Mouse (Mus musculus) large intestine, adult 2 months (tissue): ENCODE results near the gene Limk2. TPM values are rescaled to one million over a fixed set of nuclear protein-coding genes. Genes with fewer than 3 reads are reported as not detected.

Experiments
- DNase-seq: peaks from one replicate; pipeline ENCODE4 v3.0.0-alpha.2; 2012; ENCODE audit warnings: low read depth, low spot score
- WGBS: fragments of 180-500 bp; shearing (Covaris S2); methylation state at CpG from one replicate; pipeline ENCODE4 v1.1.7; 2018; 5-methylcytosine and 5-hydroxymethylcytosine counted together
- polyA plus RNA-seq: library from polyadenylated mRNA; depleted of rRNA; stranded (reverse); fragments of >200 nt; gene quantifications from 2 replicates; pipeline ENCODE4 v1.2.3, GENCODE M21; 2012; rRNA removed

Gene Limk2
- 88.4 and 96.3 TPM in 2 replicates for polyA plus RNA-seq

- DNase-seq = no peak
- WGBS = 2% methylated on average over 45 of the region's 45 CpGs
These were observed at the start of gene Limk2 for GRCm38 (mm10) chr11:3408997-3409732. Gene Limk2 (minus strand): TSS chr11:3409189.

- WGBS = 38% methylated on average over 13 of the region's 13 CpGs
- DNase-seq = no peak
These were observed 49.6 kb upstream of the Limk2 start for GRCm38 (mm10) chr11:3458428-3459104.

DNA sequence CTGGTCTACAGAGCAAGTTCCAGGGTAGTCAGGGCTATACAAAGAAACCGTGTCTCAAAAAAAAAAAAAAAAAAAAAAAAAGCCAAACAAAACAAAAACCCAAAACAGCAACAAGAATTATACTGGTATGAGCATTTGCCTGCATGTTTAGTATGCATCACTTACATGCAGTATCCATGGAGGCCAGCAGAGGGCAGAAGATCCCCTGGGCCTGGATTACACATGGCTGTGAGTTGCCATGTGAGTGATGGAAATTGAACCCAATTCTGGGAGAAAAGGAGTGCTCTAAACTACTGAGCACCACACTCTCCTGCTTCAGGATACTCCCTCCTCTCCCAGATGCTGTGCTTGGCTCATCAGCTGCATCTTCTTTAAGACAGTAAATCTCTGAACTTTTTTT is 47.4 kb upstream of the Limk2 start:
- 6% methylated on average over 1 of the region's 1 CpGs for WGBS

DNA sequence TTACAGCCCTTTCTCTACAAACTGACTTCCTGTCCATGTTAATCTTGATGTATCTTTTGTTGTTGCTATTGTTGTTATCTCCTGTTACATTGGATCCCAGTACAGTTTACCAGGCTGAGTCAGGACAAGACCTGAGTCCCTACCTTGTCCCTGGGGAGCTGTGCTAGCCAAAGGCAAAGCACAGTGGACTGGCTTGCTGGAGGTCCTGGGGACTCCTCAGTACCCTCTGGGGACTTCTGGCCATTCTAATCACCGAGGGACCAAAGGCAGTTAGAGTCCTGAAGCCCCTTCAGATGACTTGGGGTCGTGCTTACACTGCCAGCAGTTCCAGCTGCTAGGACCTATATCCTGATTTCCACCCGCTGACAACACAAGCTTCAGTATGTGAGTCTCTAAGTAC is 45.5 kb upstream of the Limk2 start:
- DNase-seq = no peak
- 94% methylated on average over 3 of the region's 3 CpGs for WGBS

More for the DNA sequence above, 47.4 kb upstream of the Limk2 start:
- DNase-seq = no peak

DNA sequence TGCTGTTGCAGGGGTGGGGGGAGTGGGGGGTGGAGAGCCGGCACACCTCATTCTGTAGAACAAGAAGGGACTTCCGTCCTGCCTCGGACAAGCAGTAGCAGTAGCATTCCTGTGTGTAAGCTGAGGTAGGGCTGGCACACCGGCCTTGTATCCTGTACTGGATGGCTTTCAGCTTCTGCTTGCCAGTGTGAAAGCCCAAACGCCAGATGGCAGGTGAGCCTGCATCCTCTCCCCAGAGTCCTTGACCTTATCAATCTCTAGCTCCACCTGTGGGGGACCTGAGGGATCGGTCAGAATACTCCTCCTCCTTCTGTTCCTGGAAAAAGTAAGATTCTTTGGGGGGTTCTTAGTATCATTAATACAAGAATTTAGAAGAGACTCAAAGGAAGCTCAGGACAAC is 44.5 kb upstream of the Limk2 start:
- 22% methylated on average over 6 of the region's 6 CpGs for WGBS
- no peak for DNase-seq

GRCm38 (mm10) chr11:3452769-3453168 is 43.8 kb upstream of the Limk2 start:
- WGBS = under 1% methylated on average over 9 of the region's 9 CpGs
- DNase-seq = no peak

GRCm38 (mm10) chr11:3452167-3452639 is 43.2 kb upstream of the Limk2 start, which contains the start of gene Rnf185:
Gene Rnf185 (minus strand): TSS chr11:3452363.
- under 1% methylated on average over 45 of the region's 45 CpGs for WGBS
- peak; percentile 92 for DNase-seq

- DNase-seq = no peak
- WGBS = under 1% methylated on average over 20 of the region's 20 CpGs
These were observed 42.7 kb upstream of the Limk2 start for GRCm38 (mm10) chr11:3451701-3452163.

GRCm38 (mm10) chr11:3444875-3445274 is 35.9 kb upstream of the Limk2 start:
- WGBS = 68% methylated on average over 8 of the region's 8 CpGs
- no peak for DNase-seq

DNA sequence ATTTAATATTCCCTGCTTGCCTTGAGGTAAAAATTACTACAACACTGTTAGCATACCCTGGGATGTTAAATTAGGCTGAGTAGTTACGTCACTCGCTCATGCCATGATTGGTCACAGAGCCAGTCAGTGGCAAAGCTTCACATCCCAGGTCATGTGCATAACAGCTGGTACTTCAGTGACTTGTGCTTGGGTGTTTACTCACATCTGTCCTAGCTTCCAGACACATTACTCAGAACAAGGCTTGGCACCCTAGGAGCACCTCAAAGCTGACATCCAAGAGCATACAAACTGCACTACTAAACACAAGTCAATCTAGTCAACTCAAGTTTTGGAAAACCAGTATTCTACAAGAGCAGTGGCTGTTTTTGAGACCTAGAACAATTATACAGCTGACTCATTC is 34.1 kb upstream of the Limk2 start:
- 91% methylated on average over 2 of the region's 2 CpGs for WGBS
- no peak for DNase-seq

- 74% methylated on average over 4 of the region's 4 CpGs for WGBS
- no peak for DNase-seq
These were observed 33.7 kb upstream of the Limk2 start for GRCm38 (mm10) chr11:3442677-3443076.

- no peak for DNase-seq
These were observed 32.9 kb upstream of the Limk2 start for GRCm38 (mm10) chr11:3441696-3442443.

GRCm38 (mm10) chr11:3437621-3438020 is 28.6 kb upstream of the Limk2 start:
- 100% methylated on average over 1 of the region's 1 CpGs for WGBS
- no peak for DNase-seq

GRCm38 (mm10) chr11:3433809-3434208 is 24.8 kb upstream of the Limk2 start:
- DNase-seq = no peak
- WGBS = 71% methylated on average over 4 of the region's 4 CpGs

GRCm38 (mm10) chr11:3431976-3432603 is 23.1 kb upstream of the Limk2 start:
- DNase-seq = no peak
- WGBS = 90% methylated on average over 6 of the region's 6 CpGs

- no peak for DNase-seq
- WGBS = 85% methylated on average over 3 of the region's 3 CpGs
These were observed 22.5 kb upstream of the Limk2 start for GRCm38 (mm10) chr11:3431515-3431914.

- no peak for DNase-seq
- WGBS = 87% methylated on average over 7 of the region's 7 CpGs
These were observed 19.6 kb upstream of the Limk2 start for GRCm38 (mm10) chr11:3428632-3429031.

DNA sequence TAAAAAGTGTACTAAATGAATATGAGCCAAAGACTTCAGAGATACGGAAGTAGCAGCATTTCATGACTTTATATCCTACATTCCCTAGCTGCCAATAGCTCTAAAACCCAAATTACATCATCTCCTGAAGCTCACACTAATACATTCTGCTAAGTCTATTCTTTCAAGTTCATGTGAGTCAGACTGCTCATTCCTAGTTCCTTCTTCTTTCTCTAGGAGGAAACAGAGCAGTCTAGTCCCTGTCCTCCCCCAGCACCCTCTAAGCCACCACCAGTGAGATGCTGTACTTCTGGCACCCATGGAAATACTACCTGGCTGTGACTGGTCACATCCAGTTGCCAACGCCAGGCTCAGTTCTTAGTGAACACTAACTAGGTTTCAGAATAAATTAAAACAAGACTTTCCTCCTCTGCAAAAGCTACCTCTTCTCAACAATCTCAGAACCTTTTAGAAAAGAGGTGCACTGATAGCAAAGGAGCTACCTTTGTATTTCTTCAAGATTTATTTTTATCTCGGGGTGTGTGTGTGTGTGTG is 18.8 kb upstream of the Limk2 start:
- no peak for DNase-seq
- 81% methylated on average over 3 of the region's 3 CpGs for WGBS

GRCm38 (mm10) chr11:3422242-3422641 is 13.3 kb upstream of the Limk2 start:
- 91% methylated on average over 4 of the region's 4 CpGs for WGBS
- DNase-seq = no peak

GRCm38 (mm10) chr11:3418741-3419140 is 9.8 kb upstream of the Limk2 start:
- DNase-seq = no peak

More at GRCm38 (mm10) chr11:3418741-3419140, 9.8 kb upstream of the Limk2 start:
- 79% methylated on average over 4 of the region's 4 CpGs for WGBS
